Mouse (Mus musculus) lung, postnatal 14 days (tissue): ENCODE data around the gene Lrrc8d.

Source experiments
- DNase-seq: peaks from one replicate; pipeline ENCODE4 v3.0.0; 2021

Gene Lrrc8d

DNA sequence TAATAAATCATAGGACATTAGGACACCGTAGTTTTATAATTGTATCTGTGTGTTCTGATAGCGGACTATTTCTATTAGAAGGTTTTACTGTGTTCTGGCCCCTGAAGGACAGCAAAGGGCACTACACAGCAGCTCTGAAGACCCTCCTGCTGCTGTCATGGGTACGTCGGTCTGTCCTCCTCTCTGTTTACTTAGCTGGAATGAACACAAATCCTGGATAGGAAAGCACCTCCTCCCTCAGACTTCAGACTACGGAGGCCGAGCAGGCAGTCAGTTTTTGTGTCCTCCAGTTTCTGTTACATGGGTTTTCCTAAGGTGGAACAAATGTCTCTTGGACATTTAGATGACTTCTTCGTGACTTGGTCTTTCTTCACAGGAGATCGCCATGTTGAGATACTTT lies 78.4 kb downstream of the Lrrc8d start:
- no peak for DNase-seq

DNA sequence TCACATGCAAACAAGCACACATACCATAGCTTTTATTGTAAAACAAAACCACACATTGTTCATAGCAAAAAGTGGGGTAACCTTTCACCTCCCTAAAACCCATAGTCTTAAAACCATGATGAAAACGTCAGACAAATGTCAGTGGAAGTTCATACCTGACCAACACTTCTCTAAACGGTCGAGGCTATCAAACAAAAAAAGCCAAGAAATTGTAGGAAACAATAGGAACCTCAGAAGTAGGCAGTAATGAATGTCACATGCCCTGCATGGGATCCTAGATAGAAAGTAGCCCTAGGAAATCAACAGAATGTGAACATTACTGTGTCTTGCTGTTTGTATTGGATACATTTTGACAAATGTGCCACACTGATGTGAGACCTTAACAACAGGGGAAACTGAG lies 79.0 kb downstream of the Lrrc8d start:
- DNase-seq, result no peak

DNA sequence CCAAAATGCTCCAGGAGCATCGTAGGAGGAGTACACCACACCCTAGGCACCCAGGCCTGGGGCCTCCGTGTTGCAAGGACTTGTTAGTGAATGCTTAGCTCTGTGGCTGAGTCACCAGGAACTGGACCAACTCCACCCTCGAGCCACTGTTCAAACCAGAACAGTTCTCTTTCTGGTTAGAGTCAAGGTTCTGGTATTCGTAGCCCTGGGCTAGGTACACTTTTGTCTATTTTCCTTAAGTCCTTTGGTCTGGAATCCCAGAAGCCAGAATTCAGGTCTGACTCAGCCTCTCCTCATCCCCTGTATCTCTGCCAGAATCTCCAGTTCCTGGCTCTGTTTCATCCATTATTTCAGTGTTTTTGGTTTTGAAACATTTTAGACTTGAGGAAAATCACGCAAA lies 79.6 kb downstream of the Lrrc8d start:
- DNase-seq, result no peak

DNA sequence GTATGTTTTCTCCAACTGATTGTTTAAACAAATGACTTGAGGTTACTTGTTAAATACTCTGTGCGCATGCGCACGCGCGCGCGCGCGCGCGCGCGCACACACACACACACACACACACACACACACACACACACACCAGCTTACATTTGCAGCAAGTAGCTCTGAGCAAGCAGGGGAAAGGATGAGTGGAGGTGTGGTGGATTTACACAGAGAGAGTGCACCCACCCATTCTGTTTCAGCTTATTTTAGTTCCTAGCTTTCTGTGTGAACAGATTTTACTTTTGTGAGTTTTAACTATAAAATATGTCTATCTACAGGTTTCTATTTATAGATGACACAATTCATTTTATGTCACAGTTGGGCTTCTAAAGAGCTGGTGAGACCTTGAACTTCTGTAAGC lies 84.1 kb downstream of the Lrrc8d start:
- no peak for DNase-seq

DNA sequence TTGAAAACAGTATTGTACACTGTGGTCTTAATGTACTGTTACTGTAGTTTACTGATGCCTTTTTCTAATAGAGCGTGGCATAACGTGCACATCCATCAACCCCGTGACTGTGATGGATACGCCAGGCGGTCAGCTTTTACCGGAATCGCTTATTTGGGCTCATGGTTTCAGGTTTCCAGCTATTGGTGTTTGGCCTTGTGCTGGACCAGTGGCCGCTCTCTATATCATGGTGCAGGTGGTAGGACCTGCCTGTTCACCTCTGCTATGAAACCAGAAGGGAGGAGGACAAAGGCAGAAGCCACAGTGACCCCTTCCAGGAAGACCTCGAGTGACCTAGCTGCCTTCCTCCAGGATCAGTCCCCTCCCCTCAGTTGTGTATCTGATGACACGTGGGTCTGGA lies 85.0 kb downstream of the Lrrc8d start:
- DNase-seq, result no peak

DNA sequence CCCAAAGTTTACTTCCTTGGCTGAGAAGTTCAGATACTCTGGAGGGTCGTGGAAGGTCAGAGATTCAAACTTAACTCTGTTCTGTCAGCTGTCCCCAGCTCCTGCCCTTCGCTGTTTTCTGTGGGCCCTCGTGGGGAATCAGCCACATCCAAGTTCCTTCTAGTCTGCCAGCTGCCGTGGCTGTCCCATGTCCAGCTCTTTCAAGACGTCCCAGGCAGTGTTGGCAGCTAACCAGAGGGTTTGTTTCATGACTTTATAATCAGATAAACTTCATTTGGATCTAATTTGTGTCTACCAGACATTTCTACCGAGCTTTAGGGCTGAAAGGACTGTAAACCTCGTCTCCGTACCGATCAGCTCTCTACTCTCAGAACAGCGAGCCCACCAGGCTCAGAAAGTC lies 87.8 kb downstream of the Lrrc8d start:
- peak; percentile 57 for DNase-seq

DNA sequence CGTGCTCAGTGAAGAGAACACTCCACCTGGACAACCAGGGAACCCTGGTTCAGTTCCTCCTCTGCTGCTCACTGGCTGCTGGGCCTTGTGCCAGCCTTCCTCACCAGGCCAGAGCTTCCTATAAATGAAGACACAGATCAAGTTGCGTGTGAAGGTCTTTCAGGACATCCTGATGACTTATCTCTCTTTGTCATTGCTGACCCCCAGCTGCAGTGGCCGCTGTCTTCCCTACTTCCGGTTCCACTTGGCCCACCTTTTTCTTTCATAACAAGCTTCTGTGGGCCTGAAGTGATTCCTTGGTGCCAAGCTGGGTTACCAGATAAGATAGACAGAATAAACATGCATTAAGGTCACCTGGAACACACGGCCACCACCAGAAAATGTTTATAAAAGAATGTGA lies 90.0 kb downstream of the Lrrc8d start:
- peak; percentile 44 for DNase-seq

DNA sequence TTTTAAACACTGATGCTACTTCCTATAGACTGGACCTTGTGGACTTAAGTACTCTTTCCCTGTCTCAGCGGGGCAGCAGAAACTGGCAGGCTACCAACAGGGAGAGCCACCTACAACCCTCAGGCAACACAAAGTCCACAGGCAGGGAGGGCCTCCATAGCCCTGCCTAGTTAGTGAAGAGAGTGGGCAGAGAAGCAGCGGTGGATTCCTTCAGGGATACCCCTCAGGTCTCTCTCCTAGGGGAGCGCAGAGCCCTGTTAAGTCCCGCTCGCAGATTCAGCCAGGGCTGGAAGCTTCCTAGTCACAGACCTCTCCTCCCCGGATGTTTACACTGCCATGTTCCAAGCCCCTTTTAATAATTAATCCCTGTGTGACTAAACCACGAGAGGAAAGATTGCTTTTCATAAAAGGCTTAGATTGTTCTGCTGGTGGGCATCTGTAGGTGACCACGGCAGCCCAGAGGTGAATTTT lies 92.6 kb downstream of the Lrrc8d start:
- DNase-seq, result peak; percentile 44

DNA sequence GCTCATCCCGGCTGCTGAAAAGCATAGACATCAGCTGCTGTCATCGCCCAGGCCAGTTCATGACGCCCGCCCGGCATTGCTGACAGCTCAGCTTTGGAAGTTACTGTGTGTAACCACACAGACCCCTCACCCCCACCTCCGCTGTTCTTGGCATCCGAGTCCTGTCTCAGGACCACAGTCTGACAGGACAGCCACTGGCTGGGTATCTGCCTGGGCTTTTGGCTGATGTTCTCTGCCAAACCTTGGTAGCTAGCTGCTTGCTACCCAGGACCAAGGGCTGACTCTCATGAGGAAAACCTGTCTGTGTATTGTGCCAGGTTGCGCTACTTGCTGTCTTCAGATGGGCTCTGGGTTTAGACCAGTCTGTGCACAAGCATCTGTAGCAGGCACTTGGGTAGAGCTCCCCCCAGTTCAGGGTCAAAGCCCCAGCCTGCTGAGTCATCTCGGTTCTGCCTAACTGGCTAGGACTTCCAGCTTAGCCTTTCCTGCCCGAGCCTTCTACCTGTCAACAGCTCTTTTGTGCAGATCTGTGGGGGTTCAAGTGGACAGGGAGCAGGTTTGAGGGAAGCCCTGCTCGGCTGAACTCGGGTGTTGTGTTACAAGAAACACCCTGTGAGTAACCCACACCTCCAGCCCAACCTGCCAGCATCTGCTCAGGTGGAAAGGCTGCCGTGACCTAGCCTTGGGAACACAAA lies 93.2 kb downstream of the Lrrc8d start:
- peak; percentile 60 for DNase-seq

DNA sequence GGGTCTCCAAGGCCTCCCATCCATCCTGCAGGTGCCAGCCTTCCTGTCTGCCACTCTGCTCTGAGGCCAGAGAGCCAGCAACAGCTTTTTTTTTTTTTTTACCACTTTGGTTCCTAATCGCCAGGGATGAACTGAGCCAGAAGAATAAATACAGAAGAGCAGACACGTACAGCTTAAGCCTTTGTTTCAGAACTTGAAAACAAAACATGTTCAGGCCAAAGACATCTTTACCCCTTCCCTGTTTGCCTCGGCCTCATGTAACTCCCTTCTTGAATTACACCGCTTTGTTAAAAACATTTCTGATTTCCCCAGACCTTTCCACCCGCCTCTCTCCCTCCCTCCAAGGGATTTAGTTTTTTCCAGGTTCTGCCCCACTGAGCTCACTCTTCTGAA lies 93.8 kb downstream of the Lrrc8d start:
- no peak for DNase-seq

DNA sequence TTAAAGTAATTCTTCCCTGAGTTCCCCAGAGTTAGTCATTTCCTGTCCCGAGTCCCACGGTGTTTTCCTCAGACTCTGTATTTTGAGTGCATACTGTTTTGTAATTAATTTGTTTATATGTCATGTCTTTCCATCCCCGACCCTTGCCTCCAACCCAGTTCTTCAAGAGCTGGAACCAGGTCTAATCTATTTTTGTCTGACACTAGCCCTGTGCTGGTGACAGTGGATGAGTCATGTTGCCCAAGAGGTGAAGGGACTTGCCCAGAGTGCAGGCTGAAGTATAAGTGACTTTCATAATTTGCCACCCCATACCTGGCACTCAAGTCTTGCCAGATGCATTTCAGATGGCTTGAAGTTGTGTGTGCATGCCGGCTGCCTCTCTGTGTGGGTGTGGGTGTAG lies 98.7 kb downstream of the Lrrc8d start:
- DNase-seq, result no peak

DNA sequence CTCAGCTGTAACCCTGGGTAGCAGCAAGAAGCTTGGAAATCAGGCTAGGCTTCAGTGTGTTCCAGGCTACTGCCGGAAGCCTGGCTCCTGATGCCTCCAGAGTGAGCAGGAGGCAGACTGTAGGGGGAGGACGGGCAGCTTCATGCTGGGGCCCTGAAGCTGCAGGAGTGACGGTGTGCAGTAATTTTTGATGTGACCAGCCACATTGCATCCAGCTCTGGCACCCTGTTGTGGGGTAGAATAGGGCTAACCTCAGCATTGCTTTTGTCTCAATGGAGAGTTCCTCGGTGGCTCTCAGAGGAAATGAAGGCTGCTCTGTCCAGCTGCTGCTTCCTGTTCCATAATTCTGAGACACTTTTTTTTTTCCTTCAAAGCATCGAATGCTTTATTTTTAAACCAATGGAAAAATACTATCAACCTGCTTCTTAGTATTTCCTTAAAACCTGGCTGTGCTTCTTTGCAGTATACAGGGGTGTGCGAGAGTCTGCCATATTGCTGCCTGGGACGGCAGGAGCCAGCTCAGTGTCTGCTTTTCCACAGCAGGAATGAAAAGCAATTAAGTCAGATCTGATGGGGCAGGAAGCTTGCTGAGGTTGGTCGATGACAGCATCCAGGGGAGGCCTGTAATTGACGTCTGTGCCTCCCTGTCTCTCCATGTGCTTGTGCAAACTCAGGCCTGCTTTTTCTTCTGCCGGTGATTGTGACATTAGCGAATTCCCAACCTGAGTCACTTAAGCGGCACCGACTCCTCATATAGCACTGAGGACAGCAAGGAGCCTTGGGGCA lies 100.3 kb downstream of the Lrrc8d start:
- DNase-seq, result no peak

DNA sequence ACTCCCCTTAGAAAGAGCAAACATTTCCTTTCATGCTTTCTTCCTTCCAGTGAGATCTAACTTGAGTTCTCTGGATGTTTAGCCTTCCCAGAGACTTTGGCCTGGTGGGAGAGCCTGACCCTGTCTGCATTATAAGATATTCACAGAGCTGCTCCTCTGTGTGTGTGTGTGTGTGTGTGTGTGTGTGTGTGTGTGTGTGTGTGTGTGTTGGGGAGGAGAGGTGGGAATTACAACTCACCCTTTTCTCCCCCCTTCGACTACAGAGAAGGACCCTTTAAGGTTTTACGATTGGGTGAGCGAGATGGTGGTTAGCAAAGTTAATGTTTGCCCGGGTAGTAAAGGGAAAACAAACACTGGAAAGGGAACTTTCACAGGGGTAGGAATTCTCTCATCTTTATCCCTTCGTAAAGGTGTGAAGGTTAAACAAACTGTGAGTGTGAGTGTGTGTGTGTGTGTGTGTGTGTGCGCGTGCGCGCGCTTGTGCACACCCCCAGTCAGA lies 101.3 kb downstream of the Lrrc8d start:
- no peak for DNase-seq

DNA sequence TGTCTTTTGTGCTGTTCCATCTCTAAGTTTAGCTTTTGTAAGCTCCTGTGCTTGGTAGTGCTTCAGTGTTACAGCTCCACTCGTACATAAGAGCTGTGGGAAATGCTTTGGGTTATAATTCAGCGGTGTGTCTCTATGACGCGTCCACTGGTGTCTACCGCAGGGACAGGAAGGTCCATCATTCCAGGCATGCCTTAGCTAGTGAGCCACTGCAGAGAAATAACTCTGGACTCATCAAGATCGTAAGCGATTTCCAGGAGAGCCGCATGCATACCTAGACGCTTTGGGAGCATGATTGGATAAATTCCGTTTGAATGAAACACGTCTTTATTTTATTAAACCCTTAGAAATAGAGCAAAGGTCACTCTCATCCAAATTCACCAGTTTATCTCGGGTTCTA lies 106.2 kb downstream of the Lrrc8d start:
- no peak for DNase-seq

DNA sequence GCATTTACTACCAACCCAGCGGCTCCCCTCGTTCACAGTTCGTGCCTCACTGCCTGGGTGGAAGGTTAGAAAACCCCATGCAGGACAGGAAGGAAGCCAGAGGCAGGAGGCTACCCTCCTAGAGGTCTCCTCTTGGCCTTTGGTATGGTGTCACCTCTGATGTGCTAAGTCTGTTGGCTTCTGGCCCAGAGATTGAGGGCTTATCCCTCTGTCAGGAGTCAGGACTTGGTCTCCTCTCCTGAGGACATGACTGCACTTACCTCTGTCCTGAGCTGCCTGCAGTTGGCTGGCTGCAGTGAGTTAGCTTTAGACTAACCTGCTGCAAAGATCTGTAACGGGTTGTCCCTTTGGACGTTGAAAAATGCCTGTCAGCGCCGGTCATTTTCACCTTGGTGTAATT lies 107.7 kb downstream of the Lrrc8d start:
- no peak for DNase-seq

DNA sequence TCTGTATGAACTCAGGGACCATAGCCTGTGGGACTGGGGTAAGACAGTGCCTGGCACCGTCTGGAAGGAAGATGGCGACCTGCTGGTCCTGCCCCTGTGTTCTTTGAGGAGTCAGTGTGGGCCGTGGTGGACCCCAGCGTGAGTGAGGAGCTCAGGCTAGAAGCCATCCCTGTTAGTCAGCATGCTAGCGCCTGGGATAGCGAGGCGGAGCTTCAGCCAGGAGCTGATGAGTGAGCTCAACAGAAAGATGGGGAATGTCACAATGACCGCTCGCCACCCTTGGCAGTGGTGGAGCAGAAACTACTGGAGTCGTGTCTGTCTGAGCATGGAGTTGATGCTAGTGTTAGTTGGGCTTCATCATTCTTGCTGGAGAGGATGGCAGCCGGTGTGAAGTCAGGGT lies 109.3 kb downstream of the Lrrc8d start:
- DNase-seq, result no peak

DNA sequence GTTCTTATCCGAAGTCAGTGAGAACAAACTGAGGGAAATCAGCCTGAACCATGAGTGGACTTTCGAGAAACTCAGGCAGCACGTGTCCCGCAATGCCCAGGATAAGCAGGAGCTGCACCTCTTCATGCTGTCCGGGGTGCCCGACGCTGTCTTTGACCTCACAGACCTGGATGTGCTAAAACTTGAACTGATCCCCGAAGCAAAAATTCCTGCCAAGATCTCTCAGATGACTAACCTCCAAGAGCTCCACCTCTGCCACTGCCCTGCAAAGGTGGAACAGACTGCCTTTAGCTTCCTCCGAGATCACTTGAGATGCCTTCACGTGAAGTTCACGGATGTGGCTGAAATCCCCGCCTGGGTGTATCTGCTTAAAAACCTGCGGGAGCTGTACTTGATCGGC lies 113.3 kb downstream of the Lrrc8d start:
- DNase-seq, result no peak

DNA sequence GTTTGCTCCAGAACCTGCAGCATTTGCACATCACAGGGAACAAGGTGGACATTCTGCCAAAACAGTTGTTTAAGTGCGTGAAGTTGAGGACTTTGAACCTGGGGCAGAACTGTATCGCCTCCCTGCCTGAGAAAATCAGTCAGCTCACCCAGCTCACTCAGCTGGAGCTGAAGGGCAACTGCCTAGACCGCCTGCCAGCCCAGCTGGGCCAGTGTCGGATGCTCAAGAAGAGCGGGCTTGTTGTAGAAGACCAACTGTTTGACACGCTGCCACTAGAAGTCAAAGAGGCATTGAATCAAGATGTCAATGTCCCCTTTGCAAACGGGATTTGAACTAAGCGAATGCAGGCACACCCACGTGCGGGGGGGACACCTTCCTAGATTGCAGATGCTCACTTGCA lies 114.2 kb downstream of the Lrrc8d start:
- DNase-seq, result no peak

DNA sequence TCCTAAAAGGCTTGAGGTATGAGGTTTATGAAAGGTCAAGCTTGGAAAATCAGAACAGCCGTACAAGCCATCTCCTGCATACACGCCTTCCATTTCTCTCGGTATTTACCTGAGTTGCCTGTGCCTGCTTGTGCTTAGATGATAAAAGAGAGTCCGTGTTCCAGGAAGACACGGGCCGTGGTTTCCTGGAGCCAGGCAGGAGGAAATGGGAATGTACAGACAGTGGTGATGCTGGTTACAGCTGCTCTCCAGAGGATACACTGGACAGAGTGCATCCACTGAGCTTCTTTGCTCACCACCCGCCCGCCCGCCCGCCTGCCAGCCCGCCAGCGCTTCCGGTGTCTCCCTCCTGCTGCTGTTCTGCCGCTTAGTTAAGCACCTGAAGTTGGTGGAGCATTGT lies 116.3 kb downstream of the Lrrc8d start:
- no peak for DNase-seq

DNA sequence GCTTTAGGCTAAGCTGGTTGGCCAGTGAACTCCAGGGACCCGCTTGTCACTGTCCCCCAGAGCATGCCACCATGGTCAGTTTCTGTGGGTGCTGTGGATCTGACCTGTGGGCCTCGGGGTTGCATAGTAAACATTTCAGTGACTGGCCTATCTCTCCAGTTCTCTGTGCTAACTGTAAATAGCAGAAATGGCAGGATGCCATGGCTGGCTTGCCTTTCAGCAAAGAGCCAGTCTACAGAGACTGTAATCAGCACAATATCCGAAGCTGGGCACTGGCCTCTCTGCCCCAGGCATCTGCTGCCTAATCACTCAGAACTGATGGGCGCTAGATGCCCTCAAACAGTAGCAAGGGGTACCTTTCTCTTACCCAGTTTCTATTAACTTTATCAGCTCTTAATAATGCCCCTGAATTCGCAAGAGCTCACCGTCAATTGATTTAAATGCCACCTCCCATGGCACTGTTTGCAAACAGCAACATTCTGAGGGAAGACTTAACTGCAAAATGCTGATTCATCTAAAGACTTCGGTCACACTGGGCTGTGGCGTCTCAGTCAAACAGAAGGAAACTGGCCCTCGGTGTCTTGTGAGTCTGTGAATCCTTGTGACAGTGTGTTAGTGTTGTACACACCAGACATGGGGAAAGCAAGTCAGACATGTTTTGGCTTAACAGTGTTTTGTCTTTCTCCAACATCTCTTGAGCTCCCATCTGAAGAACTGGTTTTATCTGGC lies 117.6 kb downstream of the Lrrc8d start:
- DNase-seq, result peak; percentile 61

DNA sequence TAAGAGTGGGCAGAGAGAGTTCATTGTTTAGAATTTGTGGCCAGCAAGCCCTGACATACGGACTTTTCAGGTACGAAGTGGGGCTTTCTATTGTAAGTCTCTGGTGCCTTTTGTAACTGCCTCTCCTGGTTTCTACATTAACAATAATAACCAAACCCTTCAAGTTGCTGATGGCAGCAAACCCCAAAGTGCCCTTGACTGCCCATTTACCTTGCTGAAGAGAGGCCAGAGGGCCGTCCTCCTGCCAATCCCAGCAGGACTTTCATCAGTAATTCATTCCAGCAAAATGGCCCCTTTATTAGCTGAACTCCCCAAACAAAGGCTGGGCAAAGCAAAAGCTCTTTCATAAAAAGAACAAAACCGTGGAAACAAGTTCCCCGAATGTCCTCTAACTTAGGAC lies 118.6 kb downstream of the Lrrc8d start:
- peak; percentile 44 for DNase-seq

DNA sequence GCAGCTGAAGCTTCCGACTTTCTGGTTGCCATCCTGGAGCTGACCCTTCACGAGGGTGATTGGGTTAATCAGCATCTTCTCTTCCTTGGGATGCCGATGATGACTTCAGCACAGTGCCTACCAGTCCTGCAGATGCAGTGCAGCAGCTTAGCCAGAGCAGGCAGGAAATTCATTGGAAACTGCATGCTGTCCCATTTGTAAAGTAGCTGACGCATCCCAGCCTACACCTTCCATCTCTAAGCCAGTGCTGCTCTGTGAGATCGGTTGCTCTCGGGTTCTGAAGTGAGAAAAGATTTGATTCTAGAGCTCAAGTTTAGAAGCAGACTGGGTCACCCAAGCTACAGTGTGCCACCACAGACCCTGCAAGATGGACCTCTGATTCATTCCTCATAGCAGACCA lies 121.6 kb downstream of the Lrrc8d start:
- DNase-seq, result no peak
